Mouse (Mus musculus): ENCODE results near the gene Arhgap28.
A peak's percentile ranks its signal among the peaks of the same experiment; 100 is the strongest.

Arhgap28 gene

GRCm38 (mm10) chr17:67931396-67931795 lies 72.5 kb downstream of the Arhgap28 start:
- DNase-seq: no peak

- DNase-seq: no peak
These were observed 73.0 kb downstream of the Arhgap28 start for GRCm38 (mm10) chr17:67930957-67931356.

DNA sequence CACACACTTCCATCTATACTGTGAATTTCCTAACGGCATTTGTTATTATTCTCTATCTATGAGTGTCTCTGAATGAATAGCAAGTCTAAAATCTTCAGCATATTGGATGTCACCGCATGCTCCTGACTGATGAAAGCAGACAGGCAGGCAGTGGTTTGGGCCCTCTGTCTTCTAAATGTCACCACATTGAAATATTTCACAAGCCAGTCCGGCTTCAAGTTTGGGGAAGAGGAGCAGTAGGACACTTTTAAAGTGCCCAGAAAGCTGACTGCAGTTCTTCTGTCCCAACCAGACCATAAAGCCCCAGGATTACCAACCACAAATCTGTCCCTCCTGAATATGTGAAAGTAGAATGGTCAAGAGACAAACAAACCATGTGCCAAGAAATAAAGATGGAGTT lies 73.5 kb downstream of the Arhgap28 start:
- no peak for DNase-seq

- no peak for DNase-seq
These were observed 75.6 kb downstream of the Arhgap28 start for GRCm38 (mm10) chr17:67928280-67928679.

DNA sequence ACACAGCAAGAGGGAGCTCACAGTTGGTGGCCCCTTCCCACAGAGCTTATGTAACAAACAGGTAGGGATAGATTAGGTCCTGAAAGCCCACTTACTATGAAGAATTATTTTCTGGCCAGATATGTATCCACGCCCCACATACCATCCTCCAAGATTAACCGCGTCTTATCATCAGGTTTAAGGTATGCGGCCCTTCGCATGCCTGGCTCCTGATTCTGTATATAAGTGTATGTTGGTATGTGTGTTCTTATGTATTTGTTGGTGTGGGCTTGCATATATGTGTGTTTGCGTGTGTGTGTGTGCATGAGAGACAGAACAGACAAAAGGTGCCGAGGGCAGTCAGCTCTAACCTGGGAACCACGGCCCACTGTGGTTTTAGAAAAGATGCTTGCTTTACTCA lies 76.1 kb downstream of the Arhgap28 start:
- no peak for DNase-seq

DNA sequence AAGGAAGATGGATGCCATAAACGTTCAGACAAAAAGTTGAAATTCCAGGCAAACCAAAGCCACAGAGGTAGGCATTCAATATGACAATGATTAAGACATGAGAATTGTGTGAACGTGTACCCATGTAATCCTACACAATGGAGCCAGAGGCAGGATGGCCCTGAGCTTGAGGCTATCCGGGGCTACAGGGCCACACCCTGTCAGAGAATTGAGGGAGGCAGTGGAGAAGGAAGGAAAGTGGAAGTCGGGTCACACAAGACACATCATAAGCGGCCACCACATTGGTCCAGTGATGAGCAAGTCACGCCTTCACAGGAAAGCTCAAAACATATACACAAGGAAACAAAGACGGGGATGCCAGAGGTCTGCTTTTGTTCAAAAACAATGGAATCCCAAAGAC lies 84.0 kb downstream of the Arhgap28 start:
- no peak for DNase-seq

GRCm38 (mm10) chr17:67918201-67918600 lies 85.7 kb downstream of the Arhgap28 start:
- DNase-seq: no peak

- DNase-seq: no peak
These were observed 87.0 kb downstream of the Arhgap28 start for GRCm38 (mm10) chr17:67916901-67917300.

DNA sequence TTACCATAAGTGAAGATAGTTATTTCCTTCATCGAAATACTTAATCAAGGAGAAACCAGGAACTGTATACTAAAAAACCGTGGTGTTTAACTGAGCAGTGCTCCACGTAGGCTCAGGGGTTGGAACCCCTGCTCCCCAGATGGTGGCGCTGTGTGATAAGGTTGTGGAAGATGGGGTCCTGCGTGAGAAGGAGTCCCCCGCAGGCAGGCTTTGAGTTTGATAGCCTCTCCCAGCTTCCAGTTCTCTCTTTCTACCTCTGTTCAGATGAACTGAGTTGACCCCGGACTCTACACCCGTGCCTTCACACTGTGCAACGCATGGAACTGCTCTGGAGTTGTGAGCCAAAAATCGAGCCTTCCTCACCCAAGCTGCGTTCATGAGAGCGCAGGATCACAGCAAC lies 91.3 kb downstream of the Arhgap28 start:
- peak; percentile 52 to 56 for DNase-seq

DNA sequence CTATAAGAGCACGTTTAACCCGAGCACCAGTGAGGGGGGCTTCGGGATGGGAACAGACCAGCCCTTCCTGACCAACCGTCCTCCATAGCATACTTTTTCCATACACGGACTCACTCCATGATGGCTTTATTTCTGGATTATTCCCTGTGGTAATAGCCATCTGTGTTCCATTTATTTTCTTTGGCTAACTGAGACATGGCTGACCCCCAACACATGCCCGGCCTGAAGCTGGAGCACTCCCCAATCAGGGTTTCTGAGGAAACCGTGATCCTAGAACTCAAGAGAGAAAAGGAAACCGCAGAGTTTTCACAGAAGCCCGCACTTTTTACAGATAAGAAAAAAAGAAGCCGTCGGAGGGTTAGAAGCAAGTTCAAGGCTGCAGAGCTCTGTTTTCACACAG lies 91.9 kb downstream of the Arhgap28 start:
- no peak for DNase-seq

DNA sequence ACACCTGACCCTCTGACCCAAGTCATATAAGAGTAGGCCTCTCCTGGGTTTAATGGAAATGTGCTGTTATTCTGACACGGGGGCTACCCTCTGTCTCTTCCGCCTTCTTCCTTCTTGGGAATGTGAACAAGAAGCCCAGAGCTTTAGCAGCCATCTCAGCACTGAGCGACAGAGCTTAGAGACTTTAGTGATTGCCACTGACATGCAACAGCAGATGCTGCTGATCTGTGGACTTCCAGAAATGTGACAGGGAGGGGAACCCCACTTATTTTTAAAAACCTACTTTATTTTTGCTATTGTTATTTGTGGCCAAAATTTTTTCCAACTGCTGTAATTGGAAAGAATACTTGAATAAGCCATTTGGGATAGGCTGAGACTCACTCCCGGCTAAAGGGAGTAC lies 95.4 kb downstream of the Arhgap28 start:
- no peak for DNase-seq

DNA sequence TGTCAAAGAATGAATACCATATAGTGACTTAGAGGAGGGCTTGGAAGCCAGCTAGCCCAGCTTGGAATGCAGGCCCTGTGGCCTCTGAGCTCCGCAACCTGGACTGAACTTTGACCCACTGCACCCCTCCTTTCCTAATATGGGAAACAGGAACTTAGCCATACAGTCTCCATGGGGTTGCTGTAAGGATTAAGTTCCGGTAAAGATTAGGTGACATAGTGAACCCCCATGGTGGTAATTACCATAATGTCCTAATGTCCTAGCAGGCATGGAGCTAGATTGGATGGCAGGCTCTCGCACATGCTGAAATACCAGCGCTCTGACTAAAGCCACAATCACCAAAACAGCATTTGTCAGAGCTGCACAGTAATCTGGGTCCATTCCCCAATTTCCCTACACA lies 95.8 kb downstream of the Arhgap28 start:
- DNase-seq: no peak

GRCm38 (mm10) chr17:67907532-67908054 lies 96.3 kb downstream of the Arhgap28 start:
- no peak for DNase-seq

GRCm38 (mm10) chr17:67906236-67906635 lies 97.7 kb downstream of the Arhgap28 start:
- DNase-seq: no peak

DNA sequence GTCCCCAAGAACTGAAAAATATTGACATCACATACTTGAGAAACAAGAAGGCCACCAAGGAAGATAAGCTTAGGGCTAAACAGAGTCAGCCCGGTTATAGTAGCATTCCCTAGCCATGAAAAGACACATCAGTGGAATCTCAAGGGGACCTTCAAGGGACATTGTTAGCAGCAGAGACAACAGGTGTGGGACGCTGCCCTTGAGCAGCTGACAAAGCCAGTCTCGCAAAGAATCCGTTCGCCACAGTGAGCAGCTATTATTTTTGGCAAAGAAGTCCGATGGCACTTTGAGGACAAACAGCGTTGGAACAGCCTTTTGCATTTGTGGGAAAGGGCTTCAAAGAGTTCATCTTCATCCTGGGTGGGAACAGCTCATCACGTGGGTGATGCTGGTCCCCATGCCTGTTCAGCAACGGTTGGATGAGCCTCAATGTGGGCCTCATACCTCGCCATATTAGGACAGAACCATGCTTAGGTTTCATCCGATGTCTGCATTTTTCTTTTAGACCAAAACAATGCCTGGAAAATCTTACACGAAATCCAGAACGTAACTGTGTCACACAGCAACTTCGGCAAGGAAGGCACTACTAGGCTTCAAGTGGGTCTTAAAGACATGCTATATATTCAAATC lies 99.5 kb downstream of the Arhgap28 start:
- no peak for DNase-seq

- no peak for DNase-seq
These were observed 101.1 kb downstream of the Arhgap28 start for GRCm38 (mm10) chr17:67902847-67903246.

GRCm38 (mm10) chr17:67901161-67901560 lies 102.8 kb downstream of the Arhgap28 start:
- no peak for DNase-seq

- no peak for DNase-seq
These were observed 104.5 kb downstream of the Arhgap28 start for GRCm38 (mm10) chr17:67899376-67899775.

- no peak for DNase-seq
These were observed 107.5 kb downstream of the Arhgap28 start for GRCm38 (mm10) chr17:67896413-67896812.

DNA sequence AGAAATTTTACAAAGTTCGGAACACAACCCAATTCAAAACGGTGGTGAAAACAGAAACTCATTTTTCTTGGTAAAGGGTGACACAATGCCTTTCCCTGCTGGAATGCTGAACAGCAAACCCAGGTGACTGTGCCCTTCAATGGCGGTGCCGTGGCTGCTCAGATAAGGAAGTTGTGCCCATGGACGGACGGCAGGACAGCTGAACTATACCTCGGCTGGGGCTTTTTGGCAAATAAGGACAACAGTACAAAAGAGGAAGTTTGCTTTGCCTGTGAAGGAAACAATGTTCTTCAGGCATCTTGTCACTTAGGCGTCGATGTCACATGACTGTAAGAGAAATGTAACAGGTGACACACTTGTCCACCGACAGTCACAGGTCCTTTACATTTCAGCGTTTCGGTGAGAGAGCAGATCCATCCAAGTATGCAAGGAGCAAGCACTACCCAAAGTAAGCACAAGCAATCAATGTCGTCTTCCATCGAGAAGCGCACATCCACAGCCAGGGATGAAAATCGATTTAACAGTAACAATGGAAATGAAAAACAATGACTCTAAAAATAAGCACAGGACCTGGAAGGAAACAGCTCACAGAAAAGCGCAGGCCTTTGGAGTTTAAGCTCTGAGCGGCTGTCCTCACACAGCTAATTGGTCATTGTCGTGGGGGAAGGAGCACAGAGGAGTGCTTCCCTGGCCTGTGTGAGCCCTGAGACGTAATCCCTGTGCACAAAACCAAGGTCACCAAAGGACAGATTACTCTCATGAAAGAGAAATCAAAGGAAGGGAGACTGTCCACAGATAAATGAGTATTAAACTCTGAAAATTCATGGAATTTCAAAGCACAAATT lies 114.2 kb downstream of the Arhgap28 start:
- DNase-seq: no peak

DNA sequence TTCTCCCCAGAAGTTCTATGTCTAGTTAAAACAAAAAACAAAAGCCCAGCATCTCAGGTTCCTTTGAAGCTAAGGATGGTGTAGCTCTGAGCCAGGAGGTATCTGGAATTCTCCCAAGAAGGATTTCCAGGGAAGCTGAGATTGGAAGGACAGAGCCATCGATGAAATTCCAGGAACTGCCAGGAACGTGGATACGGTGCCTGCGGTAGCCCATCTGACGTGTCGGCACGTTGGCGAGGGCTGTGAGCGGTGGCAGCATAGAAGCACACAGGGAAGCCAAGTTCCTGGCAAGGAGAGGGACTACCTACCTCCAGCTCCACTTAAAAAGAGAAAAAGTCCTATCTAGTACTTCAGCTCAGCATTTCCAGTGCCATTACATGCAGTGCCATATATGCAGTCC lies 115.8 kb downstream of the Arhgap28 start:
- no peak for DNase-seq

DNA sequence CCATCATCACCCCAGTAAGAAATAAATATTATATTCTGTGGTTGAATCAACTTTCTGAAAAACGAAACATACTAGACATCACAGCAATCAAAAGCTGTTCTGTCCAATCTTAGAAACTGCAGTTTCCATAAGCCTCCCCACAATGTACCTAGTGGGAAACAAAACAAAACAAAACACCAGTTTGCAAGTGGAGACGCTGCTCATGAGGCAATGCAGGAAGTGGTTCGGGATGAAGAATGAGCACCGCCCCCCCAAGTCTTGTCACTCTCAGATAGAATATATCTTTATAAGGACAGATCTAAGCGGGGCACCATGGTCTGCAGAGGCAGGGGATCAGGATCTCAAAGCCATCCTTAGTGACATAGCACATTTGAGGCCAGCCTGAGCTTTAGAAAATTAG lies 117.6 kb downstream of the Arhgap28 start:
- no peak for DNase-seq

GRCm38 (mm10) chr17:67877599-67877998 lies 126.3 kb downstream of the Arhgap28 start:
- DNase-seq: no peak
